10 mouse cellular contexts compared by ENCODE assay signal in the genomic region with DNA sequence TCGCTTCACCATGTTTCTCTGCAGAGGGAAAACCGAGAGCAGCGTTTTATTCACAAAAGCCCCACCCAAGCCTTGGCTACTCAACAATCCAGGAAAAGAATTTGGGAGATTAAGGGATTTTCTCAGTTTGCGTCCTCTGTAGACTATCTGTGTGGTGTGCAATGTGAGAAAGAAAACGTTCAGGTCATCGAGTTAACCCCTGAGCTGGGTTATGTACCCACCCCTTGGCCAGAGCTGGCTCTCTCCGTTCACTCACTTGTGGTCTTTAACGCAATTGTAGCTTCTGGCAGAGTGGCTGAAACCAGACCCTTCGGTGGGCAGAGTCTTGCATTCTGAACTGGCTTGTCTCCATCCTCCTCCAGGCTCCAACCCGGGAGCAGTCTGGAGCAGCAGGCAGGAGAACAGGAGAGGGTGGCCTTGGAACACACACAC. TPM values are rescaled to one million over a fixed set of nuclear protein-coding genes. Genes with fewer than 3 reads are reported as not detected.
A peak's percentile ranks its signal among the peaks of the same experiment; 100 is the strongest.
DNase-seq lines count a peak whose midpoint lies in the region; ATAC-seq and TF ChIP-seq lines count a peak whose summit lies in the region.
"Had no signal": no experiment of that assay in that cellular context is flagged by ENCODE, and none has a peak within 500 bp of the region (broad histone marks: within the 10 kb centered on the region; RNA-seq: fewer than 3 reads in every experiment).

No protein-coding gene starts in this region.

- 22% methylated on average over 10 of the region's 10 CpGs for whole genome bisulfite sequencing in embryonic facial prominence, embryonic 15.5 days
- 40% methylated on average over 10 of the region's 10 CpGs for WGBS in intestine, embryonic 14.5 days
- WGBS in midbrain, embryonic 15.5 days: 29% methylated on average over 10 of the region's 10 CpGs

- peak; percentile 78 for ATAC-seq in embryonic facial prominence, embryonic 15.5 days (ENCODE audit: insufficient number of reproducible peaks, low FRiP score, low TSS enrichment, low read depth)
- ATAC-seq in intestine, embryonic 14.5 days (replicated peaks; ENCODE audit: low FRiP score, low TSS enrichment, low read depth): no peak
- peak; percentile 59 for ATAC-seq in midbrain, embryonic 15.5 days (replicated peaks)

- H3K36me3 ChIP-seq in embryonic facial prominence, embryonic 15.5 days: no peaks in the 10 kb centered on the region
- H3K36me3 ChIP-seq in intestine, embryonic 14.5 days (ENCODE audit: control insufficient read depth, insufficient read depth, low read length): no peaks in the 10 kb centered on the region
- no peaks in the 10 kb centered on the region for H3K36me3 ChIP-seq in midbrain, embryonic 15.5 days (replicated peaks)

- H3K9ac ChIP-seq in embryonic facial prominence, embryonic 15.5 days: no peak overlapping the region
- no peak overlapping the region for H3K9ac ChIP-seq in intestine, embryonic 14.5 days (ENCODE audit: low read length)
- no peak overlapping the region for H3K9ac ChIP-seq in midbrain, embryonic 15.5 days

- H3K27ac ChIP-seq in left cerebral cortex, adult 2 months: no peak overlapping the region; the same call in 1 of the 2 replicates
- peak overlapping the region; percentile 91 for H3K27ac ChIP-seq in embryonic facial prominence, embryonic 15.5 days (replicated peaks)
- H3K27ac ChIP-seq in intestine, embryonic 14.5 days (ENCODE audit: low read depth): no peak overlapping the region
- H3K27ac ChIP-seq in midbrain, embryonic 15.5 days: peak overlapping the region; percentile 31; the same call in 1 of the 2 replicates

- H3K9me3 ChIP-seq in embryonic facial prominence, embryonic 15.5 days (replicated peaks): no peaks in the 10 kb centered on the region
- H3K9me3 ChIP-seq in intestine, embryonic 14.5 days (ENCODE audit: control insufficient read depth, low read length): no peaks in the 10 kb centered on the region
- H3K9me3 ChIP-seq in midbrain, embryonic 15.5 days: no peaks in the 10 kb centered on the region

- no peak for DNase-seq in left cerebral cortex, adult 2 months (ENCODE audit: extremely low spot score in 1 of 2, low spot score in 2 of 2)
- no peak for DNase-seq in left cerebral cortex, adult 11 months (ENCODE audit: low spot score)
- DNase-seq in intestine, embryonic 14.5 days (ENCODE audit: low spot score): peak; percentile 48
- DNase-seq in T-cell, adult 2 months (ENCODE audit: low spot score): no peak
- DNase-seq in spleen, adult 12 weeks (ENCODE audit: low spot score): no peak
- no peak for DNase-seq in cerebellum, adult 8-10 months

- H3K4me1 ChIP-seq in embryonic facial prominence, embryonic 15.5 days: peaks cover 29% of the 10 kb centered on the region
- H3K4me1 ChIP-seq in intestine, embryonic 14.5 days (replicated peaks; ENCODE audit: control insufficient read depth, insufficient read depth, low read length): peaks cover 6% of the 10 kb centered on the region
- 0 out of 2 replicates have a peak, but pooled peaks cover 3% of the 10 kb centered on the region for H3K4me1 ChIP-seq in midbrain, embryonic 15.5 days

- H3K27me3 ChIP-seq in embryonic facial prominence, embryonic 15.5 days: no peaks in the 10 kb centered on the region
- H3K27me3 ChIP-seq in intestine, embryonic 14.5 days (replicated peaks; ENCODE audit: control insufficient read depth, insufficient read depth, low read length): no peaks in the 10 kb centered on the region
- no peaks in the 10 kb centered on the region for H3K27me3 ChIP-seq in midbrain, embryonic 15.5 days (replicated peaks)

- H3K4me2 ChIP-seq in embryonic facial prominence, embryonic 15.5 days (replicated peaks): peak overlapping the region; percentile 52
- H3K4me2 ChIP-seq in intestine, embryonic 14.5 days (ENCODE audit: low read length): no peak overlapping the region
- H3K4me2 ChIP-seq in midbrain, embryonic 15.5 days: no peak overlapping the region

- no peak for TF ChIP-seq CTCF in left cerebral cortex, adult 2 months (IDR thresholded peaks at IDR 0.05)

- intact Hi-C loops in left cerebral cortex, adult 2 months (cut with DNase I): no loop called here

- peak overlapping the region; percentile 28 for H3K4me3 ChIP-seq in left cerebral cortex, adult 2 months
- H3K4me3 ChIP-seq in embryonic facial prominence, embryonic 15.5 days (replicated peaks): peak overlapping the region; percentile 40
- H3K4me3 ChIP-seq in intestine, embryonic 14.5 days (ENCODE audit: low read depth, low read length): no peak overlapping the region
- H3K4me3 ChIP-seq in midbrain, embryonic 15.5 days: no peak overlapping the region

RNA-seq across cellular contexts. Expression of a gene that starts 6.8 kb away (rescaled TPM):
- 10 to 100 TPM; 12.0 to 12.3 TPM for total RNA-seq in left cerebral cortex, adult 2 months (2021)
- polyA plus RNA-seq in embryonic facial prominence, embryonic 15.5 days (2015; fragmentation: Nextera tagmentation; extraction: Ambion mirVana): 50.2 and 63.4 TPM in 2 replicates
- 12.4 and 15.2 TPM in 2 replicates for polyA plus RNA-seq in intestine, embryonic 14.5 days (2014; fragmentation: Nextera tagmentation; extraction: Ambion mirVana)
- 23.3 and 32.1 TPM in 2 replicates for polyA plus RNA-seq in midbrain, embryonic 15.5 days (2015; fragmentation: Nextera tagmentation; extraction: Ambion mirVana)

RNA-seq across cellular contexts. Expression of a gene that starts 39.0 kb away (rescaled TPM):
- total RNA-seq in left cerebral cortex, adult 2 months (2021): 1 to 10 TPM; 2.3 to 2.6 TPM
- 5.5 and 7.2 TPM in 2 replicates for polyA plus RNA-seq in embryonic facial prominence, embryonic 15.5 days (2015; fragmentation: Nextera tagmentation; extraction: Ambion mirVana)
- 0.22 and 1.5 TPM in 2 replicates for polyA plus RNA-seq in intestine, embryonic 14.5 days (2014; fragmentation: Nextera tagmentation; extraction: Ambion mirVana)
- polyA plus RNA-seq in midbrain, embryonic 15.5 days (2015; fragmentation: Nextera tagmentation; extraction: Ambion mirVana): 0.22 TPM in 1 of 2 replicates, not detected in the other
- total RNA-seq: MEL had no signal
- polyA plus RNA-seq: neural tube, embryonic 11.5 days had no signal

RNA-seq across cellular contexts. Expression of a gene that starts 45.8 kb away (rescaled TPM):
- total RNA-seq in left cerebral cortex, adult 2 months (2021): not detected
- 0.23 and 0.60 TPM in 2 replicates for polyA plus RNA-seq in embryonic facial prominence, embryonic 15.5 days (2015; fragmentation: Nextera tagmentation; extraction: Ambion mirVana)
- 0.81 and 2.2 TPM in 2 replicates for polyA plus RNA-seq in intestine, embryonic 14.5 days (2014; fragmentation: Nextera tagmentation; extraction: Ambion mirVana)
- polyA plus RNA-seq in midbrain, embryonic 15.5 days (2015; fragmentation: Nextera tagmentation; extraction: Ambion mirVana): 0.19 and 0.27 TPM in 2 replicates
- total RNA-seq: MEL had no signal

Comparison
In these comparisons a context has a peak if more than half of its experiments do, and no peak if none do; other contexts are left out.
1. H3K27ac ChIP-seq: peak in embryonic facial prominence, embryonic 15.5 days (single experiment) and midbrain, embryonic 15.5 days (single experiment); none in left cerebral cortex, adult 2 months (single experiment) and intestine, embryonic 14.5 days (single experiment).
2. H3K4me3 ChIP-seq: peak in left cerebral cortex, adult 2 months (single experiment) and embryonic facial prominence, embryonic 15.5 days (single experiment); none in intestine, embryonic 14.5 days (single experiment) and midbrain, embryonic 15.5 days (single experiment).